Mouse (Mus musculus) embryonic fibroblast, embryonic 13.5 days (primary cell): Measurements from ENCODE around the gene Tbp. TPM values are rescaled to one million over a fixed set of nuclear protein-coding genes. Genes with fewer than 3 reads are reported as not detected.
"Not testable (repeated sequence)": the region's sequence is repeated elsewhere in the genome, so short reads cannot be mapped to it uniquely, and the experiment has no call there.

ENCODE experiments used
- H3K27ac ChIP-seq: 2 replicates; pipeline ENCODE4 v1.5.1; 2012; ENCODE audit warnings: low read length, control low read depth, inconsistent platforms; ENCODE audit not compliant: insufficient read depth
- H3K4me1 ChIP-seq: 2 replicates; pipeline ENCODE4 v1.6.1; 2011; ENCODE audit warnings: low read length; ENCODE audit not compliant: control insufficient read depth, insufficient read depth
- H3K4me3 ChIP-seq: 2 replicates; pipeline ENCODE4 v1.5.1; 2011; ENCODE audit warnings: mild to moderate bottlenecking, control low read depth, low read length; ENCODE audit not compliant: insufficient read depth
- CTCF ChIP-seq: IDR thresholded peaks from 2 replicates; pipeline ENCODE4 v1.5.1; 2011; ENCODE audit warnings: mild to moderate bottlenecking, control low read depth, low read length, moderate library complexity, borderline replicate concordance; ENCODE audit not compliant: insufficient read depth
- POLR2A ChIP-seq: IDR thresholded peaks from 2 replicates; pipeline ENCODE4 v1.6.1; 2011; ENCODE audit warnings: low read depth, mild to moderate bottlenecking, control low read depth, low read length, moderate library complexity
- polyA plus RNA-seq: library from polyadenylated mRNA; stranded (reverse); fragments of >200 nt; gene quantifications from 2 replicates; pipeline ENCODE4 v1.2.4, GENCODE M21; 2011; ENCODE audit warnings: low read depth; ENCODE audit not compliant: missing spikeins, insufficient read length

Gene Tbp
- polyA plus RNA-seq, 1 experiment, result 38.8 TPM

DNA sequence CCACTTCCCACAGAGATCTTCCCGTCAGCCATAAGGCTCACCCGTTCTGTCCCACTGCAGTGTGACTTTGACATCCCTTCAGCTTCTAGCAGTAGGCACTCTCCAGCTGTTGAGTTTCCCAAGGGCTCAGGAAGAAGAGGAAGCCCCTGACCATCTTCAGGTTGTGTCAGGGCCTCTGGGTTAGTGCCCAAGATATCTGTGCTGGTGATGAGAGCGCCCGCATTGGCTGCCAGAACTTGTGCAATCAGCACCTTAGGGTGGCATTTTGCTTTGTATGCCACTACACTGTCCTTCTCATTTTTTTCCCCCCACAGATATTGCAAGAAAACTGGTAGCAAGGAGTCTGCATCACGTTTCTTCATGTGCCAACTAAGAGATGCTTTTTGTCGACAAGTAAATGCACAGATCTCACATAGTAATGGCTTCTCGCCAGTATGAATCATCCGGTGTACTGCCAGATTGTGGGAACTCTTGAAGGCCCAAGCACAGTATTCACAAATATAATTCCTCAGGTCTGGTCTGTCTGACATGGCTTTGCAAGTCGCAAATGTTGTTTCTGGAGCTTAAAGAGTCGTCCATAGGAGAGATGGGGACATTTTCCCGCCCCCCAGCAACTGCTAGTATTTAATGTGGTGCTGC lies 35.6 kb downstream of the Tbp start:
- TF ChIP-seq CTCF (no peak), POLR2A (no peak)
- Histone ChIP-seq H3K27ac (peak overlapping the region; percentile 50; the same call in 1 of the 2 replicates), H3K4me1 (peaks cover 9% of the 10 kb centered on the region; the same call in 1 of the 2 replicates), H3K4me3 (no peak overlapping the region)

- Histone ChIP-seq H3K4me1 (peaks cover 9% of the 10 kb centered on the region; the same call in 1 of the 2 replicates), H3K27ac (peak overlapping the region; percentile 50; the same call in 1 of the 2 replicates), H3K4me3 (peak overlapping the region; percentile 39)
- TF ChIP-seq CTCF (no peak), POLR2A (no peak)
Observed at GRCm38 (mm10) chr17:15535943-15536342, 36.3 kb downstream of the Tbp start.

DNA sequence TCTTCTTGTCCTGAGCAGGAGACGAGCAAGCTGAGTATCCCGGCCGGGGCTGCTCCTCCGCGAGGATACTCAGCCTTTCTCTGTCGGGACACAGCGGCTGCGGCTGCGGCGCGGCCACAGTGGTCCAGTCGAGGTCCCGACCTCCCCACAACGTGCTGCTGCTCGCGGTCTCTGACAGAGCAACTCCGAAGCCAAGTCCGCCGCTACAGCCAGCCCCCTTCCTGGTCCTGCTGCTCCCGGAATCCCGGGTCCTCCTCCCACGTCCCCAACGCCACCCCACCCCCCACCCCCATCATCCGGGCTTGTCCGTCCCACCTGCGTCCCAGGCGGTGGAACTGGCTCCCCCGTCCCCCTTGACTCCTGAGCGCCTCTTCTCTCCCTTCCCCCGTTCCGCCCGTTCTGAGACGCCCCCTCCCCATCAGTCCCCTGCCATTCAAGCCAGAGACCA lies 36.8 kb downstream of the Tbp start:
- Histone ChIP-seq H3K4me3 (peak overlapping the region; percentile 39), H3K4me1 (peaks cover 9% of the 10 kb centered on the region; the same call in 1 of the 2 replicates), H3K27ac (no peak overlapping the region)
- TF ChIP-seq CTCF, result no peak
- no peak for TF ChIP-seq POLR2A

DNA sequence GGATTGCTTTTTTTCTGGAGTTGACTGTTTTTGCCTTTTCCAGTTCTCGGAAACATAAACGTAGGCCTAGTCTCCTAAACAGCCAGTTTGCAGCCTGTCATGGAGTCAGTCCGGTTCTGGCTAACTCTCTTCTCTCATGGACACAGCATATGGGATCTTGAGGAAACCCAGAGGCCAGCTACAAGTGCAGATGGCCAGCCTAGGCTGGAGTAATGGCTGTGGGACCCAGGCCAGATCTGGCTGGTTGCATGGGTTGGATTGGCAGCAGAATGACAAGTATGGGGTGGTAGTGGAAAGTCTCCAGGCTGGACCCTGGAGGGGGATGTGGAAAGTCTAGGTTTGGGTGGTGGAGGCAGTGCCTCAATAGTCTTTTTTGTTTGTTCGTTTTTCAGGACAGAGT lies 40.6 kb downstream of the Tbp start:
- Histone ChIP-seq H3K4me1 (peaks cover 7% of the 10 kb centered on the region; the same call in 1 of the 2 replicates), H3K27ac (no peak overlapping the region), H3K4me3 (no peak overlapping the region)
- TF ChIP-seq CTCF (no peak), POLR2A (no peak)

DNA sequence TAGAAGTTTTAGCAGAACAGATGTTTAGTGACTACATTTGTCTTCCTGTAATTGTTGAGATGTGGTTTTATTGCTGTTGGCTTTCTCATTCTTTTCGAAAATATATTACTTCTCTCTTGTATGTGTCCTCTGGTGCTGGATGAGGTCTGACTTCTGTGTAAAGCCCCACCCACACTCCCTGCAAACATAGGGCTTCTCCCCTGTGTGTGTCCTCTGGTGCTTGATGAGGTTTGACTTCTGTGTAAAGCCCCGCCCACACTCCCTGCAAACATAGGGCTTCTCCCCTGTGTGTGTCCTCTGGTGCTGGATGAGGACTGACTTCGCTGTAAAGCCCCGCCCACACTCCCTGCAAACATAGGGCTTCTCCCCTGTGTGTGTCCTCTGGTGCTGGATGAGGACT lies 44.2 kb downstream of the Tbp start:
- H3K27ac ChIP-seq, H3K4me3 ChIP-seq, H3K4me1 ChIP-seq: not testable (repeated sequence)

- Histone ChIP-seq H3K27ac (no peak overlapping the region), H3K4me3 (no peak overlapping the region), H3K4me1 (no peaks in the 10 kb centered on the region)
- no peak for TF ChIP-seq POLR2A
- TF ChIP-seq CTCF, result no peak
Observed at GRCm38 (mm10) chr17:15546440-15546839, 46.8 kb downstream of the Tbp start.

DNA sequence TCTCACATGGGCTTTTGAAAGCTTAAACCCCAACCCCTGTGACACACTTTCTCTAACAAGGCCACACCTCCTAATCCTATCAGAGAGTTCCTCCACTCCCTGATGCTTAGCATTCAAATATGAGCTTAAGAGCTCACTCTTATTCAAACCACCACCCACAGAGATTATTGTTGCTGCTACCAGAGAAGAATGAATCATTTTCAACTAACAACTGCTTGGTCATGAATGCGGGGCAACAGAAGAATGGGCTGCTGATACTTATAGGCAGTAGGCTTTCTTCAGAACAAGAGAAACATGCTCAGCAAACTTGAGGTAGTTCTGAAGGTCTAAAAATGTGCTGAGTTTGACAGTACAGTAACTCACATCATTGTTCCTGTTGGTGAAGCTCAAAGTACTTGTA lies 50.0 kb downstream of the Tbp start:
- no peak for TF ChIP-seq POLR2A
- no peak for TF ChIP-seq CTCF
- no peak overlapping the region for H3K4me3 ChIP-seq
- H3K4me1 ChIP-seq, result no peaks in the 10 kb centered on the region
- no peak overlapping the region for H3K27ac ChIP-seq

- TF ChIP-seq CTCF, result no peak
- TF ChIP-seq POLR2A, result no peak
- Histone ChIP-seq H3K4me1 (no peaks in the 10 kb centered on the region), H3K4me3 (no peak overlapping the region), H3K27ac (no peak overlapping the region)
Observed at GRCm38 (mm10) chr17:15559946-15560345, 60.3 kb downstream of the Tbp start.

DNA sequence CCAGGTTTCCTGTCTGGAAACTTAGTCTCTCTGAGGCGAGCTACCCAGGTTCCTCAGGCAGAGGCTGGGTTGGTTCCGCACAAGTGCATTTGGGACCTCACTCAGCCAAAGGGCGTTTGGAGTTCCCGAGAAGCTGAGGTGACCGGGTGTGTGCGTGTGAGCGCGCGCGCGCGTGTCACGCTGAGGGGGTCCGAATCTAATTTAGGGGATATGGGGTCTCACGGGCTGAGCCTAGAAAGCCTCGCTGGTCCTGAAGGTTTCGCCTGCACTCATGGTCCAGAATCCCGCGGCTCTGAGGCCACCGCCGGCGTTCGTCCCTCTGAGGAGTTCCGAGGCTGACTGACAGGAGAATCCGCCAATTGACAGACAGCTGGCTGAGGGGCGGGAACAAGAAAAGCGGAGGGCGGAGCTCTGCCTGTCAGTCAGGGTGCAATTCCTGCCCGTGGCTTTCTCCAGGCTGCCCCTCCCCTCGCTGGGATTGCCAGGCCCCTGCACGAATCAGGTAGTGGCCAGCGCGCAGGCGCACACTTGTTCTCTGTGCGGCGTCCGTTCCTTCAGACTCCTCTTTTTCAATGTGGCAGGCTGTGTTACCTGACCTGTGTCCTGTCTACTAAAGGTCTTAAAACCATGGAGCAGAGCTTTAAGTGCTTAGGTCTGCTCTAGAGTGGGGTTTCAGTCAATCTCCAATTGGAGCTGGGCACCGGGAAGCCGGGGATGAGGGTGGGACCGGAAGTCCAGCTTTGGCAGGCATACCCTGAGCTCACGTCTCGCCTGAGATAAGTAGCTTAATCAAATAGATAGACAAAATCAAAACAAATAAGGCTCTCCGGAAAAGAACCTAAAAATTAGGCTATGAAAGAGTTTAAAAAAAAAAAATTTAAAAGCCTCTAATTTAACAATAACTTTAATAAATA lies 64.6 kb downstream of the Tbp start, which contains the start of gene Prdm9:
Gene Prdm9 (minus strand): TSS at position 341 of the 914 bp plus-strand sequence.
- Histone ChIP-seq H3K4me3 (peak within 1 kb of the TSS; percentile 89), H3K4me1 (no peaks in the 10 kb centered on the region), H3K27ac (peak within 1 kb of the TSS; percentile 97)
- TF ChIP-seq POLR2A, result peak; percentile 78
- no peak for TF ChIP-seq CTCF

- peak overlapping the region; percentile 42 for H3K4me3 ChIP-seq
- TF ChIP-seq POLR2A (no peak), CTCF (no peak)
- no peaks in the 10 kb centered on the region for H3K4me1 ChIP-seq
- H3K27ac ChIP-seq, result no peak overlapping the region
Observed at GRCm38 (mm10) chr17:15564928-15565300, 65.2 kb downstream of the Tbp start.
